Mouse (Mus musculus) C2C12 (cell line): ENCODE results near the gene Usp9x. TPM values are rescaled to one million over a fixed set of nuclear protein-coding genes. Genes with fewer than 3 reads are reported as not detected.

Source experiments
- H3K27me3 ChIP-seq: one replicate; pipeline ENCODE4 v1.6.1; 2011; ENCODE audit not compliant: control insufficient read depth, insufficient read depth, insufficient read length
- H3K36me3 ChIP-seq: one replicate; pipeline ENCODE4 v1.6.1; 2011; ENCODE audit not compliant: control insufficient read depth, insufficient read depth
- H3K4me3 ChIP-seq: one replicate; pipeline ENCODE4 v1.5.1; 2011; ENCODE audit warnings: mild to moderate bottlenecking, control low read depth; ENCODE audit not compliant: poor library complexity, insufficient read depth, severe bottlenecking
- H3K79me2 ChIP-seq: one replicate; pipeline ENCODE4 v1.6.1; 2011; ENCODE audit not compliant: control insufficient read depth, insufficient read depth
- H3K79me3 ChIP-seq: one replicate; pipeline ENCODE4 v1.6.1; 2011; ENCODE audit warnings: low read depth, control low read depth
- H3ac ChIP-seq: one replicate; pipeline ENCODE3; 2011; ENCODE audit warnings: low read depth; ENCODE audit not compliant: control insufficient read depth, insufficient read length
- CEBPB ChIP-seq: IDR thresholded peaks from one replicate; pipeline ENCODE4 v1.6.1; 2011; ENCODE audit warnings: low read depth, mild to moderate bottlenecking, control low read depth, moderate library complexity
- CTCF ChIP-seq: IDR thresholded peaks from one replicate; pipeline ENCODE4 v1.5.1; 2011; ENCODE audit not compliant: control insufficient read depth, insufficient read depth, insufficient read length
- FOSL1 ChIP-seq: IDR thresholded peaks from one replicate; pipeline ENCODE4 v1.8.0; 2011; ENCODE audit warnings: mild to moderate bottlenecking, low read length; ENCODE audit not compliant: poor library complexity, insufficient read depth, severe bottlenecking
- MAX ChIP-seq: IDR thresholded peaks from one replicate; pipeline ENCODE4 v1.6.1; 2011; ENCODE audit warnings: mild to moderate bottlenecking, control low read depth
- MYOD1 ChIP-seq: IDR thresholded peaks from one replicate; pipeline ENCODE4 v1.6.1; 2011; ENCODE audit warnings: low read depth; ENCODE audit not compliant: control insufficient read depth, insufficient read length
- MYOG ChIP-seq: IDR thresholded peaks from one replicate; pipeline ENCODE4 v1.6.1; 2011; ENCODE audit not compliant: control insufficient read depth, insufficient read length; ENCODE audit errors: extremely low read depth
- USF1 ChIP-seq: IDR thresholded peaks from one replicate; pipeline ENCODE4 v1.6.1; 2011; ENCODE audit warnings: low read depth, mild to moderate bottlenecking, control low read depth, moderate library complexity
- polyA plus RNA-seq: library from polyadenylated mRNA; unstranded; fragments of >200 nt; fragmentation: generic; extraction: Trizol; gene quantifications from one replicate; pipeline ENCODE4 v1.2.1, GENCODE M21; 2012; ENCODE audit warnings: missing spikeins

Gene Usp9x
- polyA plus RNA-seq, 1 experiment = 19.7 TPM

DNA sequence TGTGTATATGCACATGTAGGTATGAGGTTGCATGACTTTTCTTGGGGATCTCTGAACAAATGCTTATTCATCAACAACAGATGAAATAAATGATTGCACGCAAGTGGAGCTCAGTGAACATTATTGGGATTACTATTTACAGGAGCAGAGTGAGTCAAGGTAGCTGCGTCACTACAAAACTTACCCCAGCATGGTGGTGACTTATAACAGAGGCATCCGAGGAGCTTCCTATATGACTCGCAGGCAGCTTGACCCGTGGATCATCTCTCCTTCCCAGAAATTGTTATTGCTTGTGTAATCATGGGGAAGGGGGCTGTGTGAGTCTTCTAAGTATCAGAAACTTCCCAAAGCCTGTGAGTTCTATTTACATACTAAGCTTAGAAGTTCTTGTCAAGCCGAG lies 41.3 kb upstream of the Usp9x start:
- no peaks in the 10 kb centered on the region for H3K79me2 ChIP-seq
- no peaks in the 10 kb centered on the region for H3K36me3 ChIP-seq
- no peaks in the 10 kb centered on the region for H3K27me3 ChIP-seq

DNA sequence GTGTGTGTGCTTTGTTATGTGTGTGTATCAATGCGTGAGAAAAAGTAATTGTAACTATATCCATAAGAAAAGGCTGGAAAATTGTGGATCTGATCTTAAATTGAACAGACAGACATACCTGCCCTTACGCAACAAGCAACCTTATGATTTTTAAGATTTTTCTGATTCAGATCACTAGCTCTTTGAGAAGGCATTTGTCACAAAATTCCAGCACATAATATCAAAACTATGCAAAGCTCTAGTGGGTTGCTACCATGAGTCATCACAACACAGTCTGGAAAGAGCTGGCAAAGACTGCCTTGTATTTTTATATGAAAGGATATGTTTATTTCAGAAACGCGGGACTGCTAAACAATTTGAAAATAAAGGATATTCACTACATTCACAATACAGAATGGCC lies 34.2 kb upstream of the Usp9x start:
- Histone ChIP-seq H3ac (no peak overlapping the region), H3K79me2 (no peaks in the 10 kb centered on the region), H3K4me3 (no peak overlapping the region), H3K79me3 (no peaks in the 10 kb centered on the region), H3K27me3 (no peaks in the 10 kb centered on the region), H3K36me3 (no peaks in the 10 kb centered on the region)
- TF ChIP-seq CEBPB (peak; percentile 79), MAX (no peak), FOSL1 (no peak), MYOG (no peak)

More for the DNA sequence above, 41.3 kb upstream of the Usp9x start:
- Histone ChIP-seq H3ac (no peak overlapping the region), H3K4me3 (no peak overlapping the region), H3K79me3 (no peaks in the 10 kb centered on the region)
- TF ChIP-seq MYOG (no peak), USF1 (no peak), MYOD1 (no peak), CEBPB (no peak), FOSL1 (no peak), MAX (no peak), CTCF (no peak)

DNA sequence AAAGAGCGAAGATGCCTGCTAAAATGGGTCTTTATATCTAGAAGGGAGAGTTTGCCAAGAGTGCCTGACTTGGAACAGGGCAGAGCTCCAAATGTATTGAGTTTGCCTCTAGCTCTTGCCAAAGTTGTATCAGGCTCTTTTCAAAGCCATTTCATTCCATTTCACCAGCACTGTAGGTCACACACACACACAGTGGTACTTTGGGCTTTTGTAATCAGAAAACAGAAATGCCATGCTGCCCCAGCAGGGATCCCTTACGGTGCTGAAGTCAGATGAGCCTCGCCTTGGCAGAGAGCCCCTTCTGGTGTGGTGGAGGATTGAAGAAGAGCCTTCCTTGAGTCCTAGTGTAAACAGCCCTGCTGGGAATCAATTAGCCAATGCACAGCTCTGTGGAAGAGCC lies 32.1 kb upstream of the Usp9x start:
- Histone ChIP-seq H3K79me2 (peaks cover 11% of the 10 kb centered on the region), H3K27me3 (no peaks in the 10 kb centered on the region), H3K79me3 (no peaks in the 10 kb centered on the region), H3K4me3 (no peak overlapping the region), H3K36me3 (no peaks in the 10 kb centered on the region), H3ac (no peak overlapping the region)
- TF ChIP-seq MAX = no peak
- TF ChIP-seq MYOD1 = no peak
- TF ChIP-seq CEBPB = no peak
- TF ChIP-seq FOSL1 = no peak

DNA sequence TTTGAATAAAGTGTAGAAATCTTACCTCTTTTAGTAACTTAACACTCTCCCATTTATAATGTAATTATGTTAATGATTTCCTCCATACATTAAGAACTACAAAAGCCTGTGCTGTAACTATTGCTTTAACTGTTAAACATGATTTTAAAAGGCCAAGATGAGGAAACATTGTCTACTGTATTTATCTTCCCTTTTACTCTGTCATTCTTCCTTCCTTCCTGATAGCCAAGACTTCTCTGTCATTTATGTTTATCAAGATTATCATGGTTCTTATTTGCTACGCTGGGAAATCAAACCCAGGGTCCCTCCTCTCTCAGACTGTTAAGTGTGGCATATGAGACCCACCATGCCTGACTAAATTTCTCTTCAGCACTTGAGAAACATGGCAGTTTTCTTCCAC lies 30.9 kb upstream of the Usp9x start:
- H3K79me3 ChIP-seq = no peaks in the 10 kb centered on the region
- H3K79me2 ChIP-seq = peaks cover 11% of the 10 kb centered on the region
- TF ChIP-seq USF1 = no peak
- no peak for TF ChIP-seq MYOD1
- no peak for TF ChIP-seq FOSL1
- TF ChIP-seq MYOG = no peak
- no peak for TF ChIP-seq MAX
- no peak for TF ChIP-seq CEBPB
- no peak for TF ChIP-seq CTCF
- no peak overlapping the region for H3ac ChIP-seq
- H3K27me3 ChIP-seq = no peaks in the 10 kb centered on the region
- H3K36me3 ChIP-seq = no peaks in the 10 kb centered on the region
- no peak overlapping the region for H3K4me3 ChIP-seq

DNA sequence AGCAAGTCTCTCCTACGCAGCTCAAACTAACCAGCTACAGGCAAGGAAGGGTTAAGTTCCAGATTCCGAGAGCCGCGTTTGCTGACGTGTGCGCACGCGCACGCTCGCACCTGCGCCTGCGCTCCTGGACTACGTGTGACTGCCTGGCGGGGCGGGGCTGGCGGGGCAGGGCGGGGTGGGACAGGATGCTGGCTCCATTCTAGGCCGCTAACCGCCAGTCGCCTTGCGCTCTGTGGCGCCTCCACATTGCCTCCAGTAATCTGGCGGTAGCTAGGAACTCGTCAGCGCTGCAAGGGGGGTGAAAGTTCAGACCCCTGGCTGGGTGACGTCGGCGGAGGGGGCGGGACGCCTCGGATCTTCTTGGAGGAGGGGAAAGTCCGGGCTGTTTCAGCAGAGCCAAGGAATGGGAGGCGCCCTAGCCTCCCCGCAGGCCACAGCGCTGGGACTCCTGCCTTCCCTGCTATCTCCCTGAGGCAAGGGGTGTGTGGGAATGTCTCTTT lies 29.6 kb upstream of the Usp9x start:
- no peak overlapping the region for H3ac ChIP-seq
- TF ChIP-seq FOSL1 (no peak), CEBPB (no peak), USF1 (no peak), CTCF (no peak), MYOD1 (no peak), MAX (no peak), MYOG (no peak)
- no peaks in the 10 kb centered on the region for H3K36me3 ChIP-seq
- no peaks in the 10 kb centered on the region for H3K79me3 ChIP-seq
- H3K4me3 ChIP-seq = peak overlapping the region; percentile 28
- peaks cover 11% of the 10 kb centered on the region for H3K79me2 ChIP-seq
- H3K27me3 ChIP-seq = no peaks in the 10 kb centered on the region

DNA sequence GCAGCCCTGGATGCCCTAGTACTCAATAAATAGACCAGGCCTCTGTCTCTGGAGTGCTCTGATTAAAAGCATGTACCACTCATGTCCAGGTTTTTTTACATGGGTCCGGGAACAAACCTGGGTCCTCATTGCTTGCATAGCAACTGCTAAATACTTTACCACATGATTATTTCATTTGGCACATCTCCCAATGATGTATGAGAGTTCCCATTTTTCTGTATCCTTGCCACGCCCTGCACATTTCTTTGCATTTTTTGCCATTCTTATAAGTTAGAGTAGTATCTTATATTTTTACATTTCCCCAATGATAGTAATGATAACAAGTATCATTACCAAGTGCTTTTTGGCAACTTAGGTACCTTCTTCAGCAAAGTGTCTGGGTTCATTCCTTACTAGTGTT lies 27.5 kb upstream of the Usp9x start:
- Histone ChIP-seq H3K36me3 (no peaks in the 10 kb centered on the region), H3K27me3 (no peaks in the 10 kb centered on the region), H3K79me3 (no peaks in the 10 kb centered on the region), H3K4me3 (no peak overlapping the region), H3ac (no peak overlapping the region), H3K79me2 (peaks cover 11% of the 10 kb centered on the region)
- TF ChIP-seq MAX (no peak), MYOD1 (no peak), CEBPB (no peak), CTCF (no peak), FOSL1 (no peak), MYOG (no peak), USF1 (no peak)
